Mouse (Mus musculus): ENCODE data around the gene Gpbp1.

Gpbp1 gene

GRCm38 (mm10) chr13:111467350-111467749 lies 22.6 kb downstream of the Gpbp1 start:
- DNase-seq (ENCODE audit: low read depth, low spot score) = no peak

GRCm38 (mm10) chr13:111461424-111461823 lies 28.5 kb downstream of the Gpbp1 start:
- peak; percentile 53 for DNase-seq (ENCODE audit: low read depth, low spot score)

DNA sequence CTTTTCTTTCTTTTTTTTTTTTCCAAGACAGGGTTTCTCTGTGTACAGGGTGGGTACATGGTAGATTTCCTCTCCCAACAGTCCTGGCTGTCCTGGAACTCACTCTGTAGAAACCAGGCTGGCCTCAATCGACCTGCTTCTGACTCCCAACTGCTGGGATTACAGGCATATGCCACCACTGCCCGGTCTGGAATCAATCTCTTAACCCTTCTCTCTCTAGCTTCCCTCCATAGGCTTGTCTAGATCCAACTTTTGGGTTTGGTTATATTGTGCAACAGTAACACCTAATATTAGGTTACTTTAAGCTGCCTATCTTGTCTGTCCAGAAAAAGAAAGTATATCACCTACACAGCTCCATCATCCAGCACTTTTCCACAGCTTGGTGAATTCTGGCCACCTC lies 33.1 kb downstream of the Gpbp1 start:
- no peak for DNase-seq (ENCODE audit: low read depth, low spot score)

DNA sequence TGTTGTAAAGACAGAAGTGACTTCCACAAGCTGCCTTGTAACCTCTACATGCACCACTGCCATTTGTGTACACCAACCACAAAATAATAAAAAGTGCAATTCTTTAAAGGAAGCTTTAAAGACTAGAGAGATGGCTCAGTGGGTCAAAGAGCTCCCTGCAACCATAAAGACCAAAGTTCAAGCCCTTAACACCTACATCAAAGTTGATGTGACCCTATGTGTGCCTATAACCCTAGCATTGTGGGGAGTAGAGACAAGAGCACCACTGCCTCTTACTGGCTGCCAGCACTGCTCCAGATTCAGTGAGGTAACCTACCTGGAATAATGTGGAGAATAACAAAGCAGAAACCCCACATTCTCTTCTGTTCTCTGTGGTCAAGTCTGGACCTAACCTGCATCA lies 45.6 kb downstream of the Gpbp1 start:
- no peak for DNase-seq (ENCODE audit: low read depth, low spot score)

GRCm38 (mm10) chr13:111431174-111431573 lies 58.7 kb downstream of the Gpbp1 start:
- DNase-seq (ENCODE audit: low read depth, low spot score) = no peak

DNA sequence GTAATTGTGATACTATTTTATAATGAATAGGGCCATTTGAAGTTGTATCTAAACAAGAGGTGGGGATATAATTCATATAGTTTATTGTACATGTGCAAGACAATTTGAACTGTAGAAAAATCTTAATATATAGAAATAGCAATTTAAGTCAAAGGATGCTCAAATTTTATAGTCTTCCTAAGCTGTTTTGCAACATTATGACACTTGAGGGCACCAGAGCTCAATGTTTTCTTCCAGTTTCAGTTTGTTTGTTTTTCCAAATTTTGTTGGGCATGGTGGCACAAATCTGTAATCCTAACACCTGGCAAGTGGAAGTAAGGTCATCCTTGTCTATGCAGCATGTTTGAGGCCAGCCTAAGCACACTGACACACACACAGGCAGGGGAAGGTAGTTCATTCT lies 68.6 kb downstream of the Gpbp1 start:
- no peak for DNase-seq (ENCODE audit: low read depth, low spot score)

- no peak for DNase-seq (ENCODE audit: low read depth, low spot score)
Observed at GRCm38 (mm10) chr13:111418087-111418486, 71.8 kb downstream of the Gpbp1 start.

DNA sequence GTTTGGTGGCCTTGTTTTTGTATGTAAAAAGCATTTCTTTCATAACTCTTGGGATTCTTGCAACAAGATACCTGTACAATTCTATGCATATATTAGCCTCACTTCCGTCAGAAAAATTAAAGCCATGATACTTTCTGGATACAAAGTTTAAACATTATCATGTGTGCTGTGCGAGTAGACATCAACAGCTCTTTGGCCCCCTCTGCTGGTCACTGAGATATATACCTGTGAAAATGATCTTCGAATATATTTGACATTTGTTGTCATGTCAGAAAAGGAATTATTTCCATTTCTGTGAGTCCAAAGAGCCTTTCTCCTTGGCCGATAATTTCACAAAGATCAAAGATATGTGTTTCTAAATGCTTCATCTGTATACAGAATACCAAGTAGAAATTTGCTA lies 76.8 kb downstream of the Gpbp1 start:
- peak; percentile 50 for DNase-seq (ENCODE audit: low read depth, low spot score)

DNA sequence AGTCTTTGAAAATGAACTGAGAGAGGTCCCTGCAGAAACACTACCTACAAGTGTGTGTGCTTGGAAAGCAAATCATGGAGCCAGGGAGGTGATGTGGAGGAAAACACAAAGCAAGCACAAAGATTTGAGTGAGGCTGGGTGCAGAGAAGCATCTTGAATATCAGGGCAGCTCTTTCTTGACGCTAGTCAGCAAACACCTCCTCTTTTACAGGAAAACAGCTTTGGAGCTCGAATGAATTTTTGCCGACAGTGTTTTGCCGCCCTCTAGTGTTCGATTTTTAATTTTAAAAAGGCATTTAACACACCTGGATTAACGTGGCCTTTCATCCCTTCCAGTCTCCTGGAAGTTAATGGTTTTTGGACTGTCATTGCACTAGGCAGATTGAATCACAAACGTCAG lies 79.1 kb downstream of the Gpbp1 start:
- DNase-seq (ENCODE audit: low read depth, low spot score) = peak; percentile 69

DNA sequence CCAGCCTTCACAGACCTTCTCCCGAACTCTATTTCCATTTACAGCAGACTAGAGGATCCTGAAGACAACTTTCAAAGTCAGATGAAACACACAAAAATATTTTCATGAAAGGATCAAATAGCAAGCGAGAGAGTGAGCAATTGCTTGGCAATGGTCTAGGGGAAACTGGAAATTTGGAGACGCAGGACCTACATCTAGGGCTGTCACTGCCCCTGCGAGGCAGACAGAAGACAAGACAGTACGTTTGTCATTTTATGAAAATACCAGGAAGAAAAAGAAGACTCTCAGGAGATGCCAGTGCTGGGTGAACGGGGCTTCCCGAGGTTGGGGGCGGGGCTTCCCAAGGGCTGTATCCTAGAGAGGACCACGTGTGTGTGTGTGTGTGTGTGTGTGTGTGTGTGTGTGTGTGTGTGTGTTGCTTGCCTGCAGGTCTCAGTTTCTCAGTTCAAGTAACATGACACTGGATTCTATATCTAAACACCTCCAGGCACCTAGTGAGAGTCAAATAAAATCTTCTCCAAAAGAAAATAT lies 83.0 kb downstream of the Gpbp1 start:
- DNase-seq (ENCODE audit: low read depth, low spot score) = no peak

- no peak for DNase-seq (ENCODE audit: low read depth, low spot score)
Observed at GRCm38 (mm10) chr13:111405956-111406355, 84.0 kb downstream of the Gpbp1 start.

DNA sequence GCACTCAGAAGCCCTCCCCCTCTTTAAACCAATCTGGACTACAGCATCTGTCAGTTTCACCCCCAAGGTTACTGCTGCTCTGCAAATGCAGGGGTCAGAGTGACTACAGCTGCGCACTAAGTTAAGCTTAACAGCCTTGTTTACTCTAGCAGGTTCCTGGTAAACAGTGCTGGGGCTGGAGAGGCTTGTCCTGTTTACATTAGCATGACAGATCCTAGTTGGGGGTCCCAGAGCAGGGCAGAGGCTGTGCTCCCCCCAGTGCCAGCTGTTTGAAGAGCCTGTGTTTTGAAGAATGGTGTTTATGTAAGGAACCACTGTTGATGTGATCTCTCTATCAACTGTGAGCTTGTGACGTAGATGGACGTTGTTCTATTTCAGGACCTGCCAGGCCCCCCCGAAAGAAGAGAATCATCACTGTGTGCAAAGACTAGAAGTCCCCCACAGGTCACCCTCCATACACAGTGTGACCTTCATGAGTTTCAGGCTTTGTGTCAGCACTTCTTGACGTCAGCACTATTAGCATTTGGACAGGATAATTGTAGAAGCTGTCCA lies 92.2 kb downstream of the Gpbp1 start:
- DNase-seq (ENCODE audit: low read depth, low spot score) = peak; percentile 55

DNA sequence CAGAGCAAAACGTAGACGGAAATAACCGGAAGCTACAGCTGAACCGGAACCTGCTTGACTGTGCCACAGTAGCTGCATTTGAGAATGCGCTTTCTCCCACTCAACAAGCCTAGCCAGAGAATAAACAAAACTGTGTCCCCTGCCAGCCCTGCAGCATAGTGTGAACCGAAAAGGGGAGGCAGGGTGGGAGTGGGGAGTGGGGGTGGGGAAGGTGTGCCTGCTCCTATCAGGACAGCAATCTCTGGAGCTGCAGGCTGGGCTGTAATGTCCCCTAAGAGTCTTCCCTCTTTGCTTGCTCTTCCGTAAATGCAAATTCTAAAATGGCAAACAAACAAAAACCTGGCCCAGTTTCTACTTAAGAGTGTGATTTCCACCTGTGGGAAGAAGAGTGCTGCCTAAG lies 92.8 kb downstream of the Gpbp1 start:
- DNase-seq (ENCODE audit: low read depth, low spot score) = no peak

DNA sequence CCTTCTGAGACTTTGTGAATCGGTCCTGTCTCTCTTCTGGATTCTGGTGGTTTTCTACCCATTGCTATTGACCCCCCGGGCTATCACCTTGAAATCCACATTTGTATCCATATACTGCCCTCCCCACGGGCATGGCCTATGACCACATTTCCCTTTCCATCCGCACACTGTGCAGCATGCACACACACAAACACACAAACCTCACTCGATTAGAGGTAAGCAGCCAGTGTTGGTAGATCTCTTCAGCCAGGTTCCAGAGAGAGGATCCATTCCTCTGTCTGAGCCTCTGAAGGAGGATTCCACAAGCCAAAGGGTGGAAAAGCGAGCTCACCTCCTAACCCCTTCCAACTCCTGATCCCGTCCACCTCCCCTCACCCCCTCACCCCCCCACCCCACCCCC lies 94.4 kb downstream of the Gpbp1 start:
- no peak for DNase-seq (ENCODE audit: low read depth, low spot score)

GRCm38 (mm10) chr13:111394904-111395303 lies 95.0 kb downstream of the Gpbp1 start:
- DNase-seq (ENCODE audit: low read depth, low spot score) = no peak

- no peak for DNase-seq (ENCODE audit: low read depth, low spot score)
Observed at GRCm38 (mm10) chr13:111394341-111394740, 95.6 kb downstream of the Gpbp1 start.

DNA sequence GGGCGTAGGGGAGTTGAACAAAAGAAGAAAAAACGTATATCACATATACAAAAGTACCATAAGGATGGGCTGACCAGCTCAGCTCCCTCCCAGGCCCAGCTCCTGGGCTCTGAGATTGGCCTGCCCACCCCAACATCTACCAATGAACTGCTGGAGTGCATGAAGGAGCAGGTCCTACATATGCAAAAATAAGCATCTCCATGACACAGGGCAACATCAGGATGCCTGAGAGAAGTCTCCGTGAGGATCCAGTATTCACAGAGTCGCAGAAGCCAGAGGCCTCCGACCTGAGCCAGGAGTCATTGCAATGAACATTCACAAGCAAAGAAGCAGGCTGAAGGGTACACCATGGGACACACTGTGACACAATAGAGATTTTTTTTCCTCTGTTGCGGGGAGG lies 96.5 kb downstream of the Gpbp1 start:
- peak; percentile 77 for DNase-seq (ENCODE audit: low read depth, low spot score)

DNA sequence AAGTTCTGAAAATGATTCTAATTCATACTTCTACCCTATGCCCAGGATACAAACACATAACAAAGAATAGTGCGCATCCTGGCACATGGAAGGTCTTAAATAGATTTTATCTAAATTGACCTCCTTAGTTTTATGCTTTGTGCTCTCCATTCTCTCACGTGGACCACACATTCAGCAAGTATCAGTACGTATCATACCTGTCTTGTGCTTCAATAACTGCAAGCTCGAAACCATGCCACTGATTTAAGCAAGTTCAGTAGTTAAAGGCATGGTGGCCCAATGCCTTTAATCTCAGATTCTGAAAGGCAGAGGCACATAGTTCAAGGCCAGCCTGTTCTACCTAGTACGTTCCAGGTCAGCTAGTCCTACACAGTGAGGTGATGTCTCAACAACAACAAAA lies 98.5 kb downstream of the Gpbp1 start:
- no peak for DNase-seq (ENCODE audit: low read depth, low spot score)

DNA sequence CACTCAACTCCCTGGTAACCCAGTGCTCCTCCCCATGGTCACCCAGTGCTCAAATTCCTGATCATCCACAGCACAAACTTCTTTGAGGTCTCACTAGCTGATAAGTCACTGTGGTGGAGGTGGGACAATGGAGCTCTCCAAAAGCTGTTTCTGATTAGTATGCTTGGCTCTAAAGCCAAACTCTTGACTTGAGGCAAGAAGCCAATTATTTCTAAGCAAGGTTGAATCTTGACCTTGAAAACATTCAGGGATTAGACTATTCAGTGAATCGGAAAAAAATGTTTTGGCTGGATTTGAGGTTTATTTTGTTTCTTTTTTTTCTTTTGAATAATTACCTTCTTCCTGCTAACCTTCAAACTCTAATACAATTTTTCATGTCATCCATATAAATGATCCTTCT lies 98.9 kb downstream of the Gpbp1 start:
- DNase-seq (ENCODE audit: low read depth, low spot score) = no peak

DNA sequence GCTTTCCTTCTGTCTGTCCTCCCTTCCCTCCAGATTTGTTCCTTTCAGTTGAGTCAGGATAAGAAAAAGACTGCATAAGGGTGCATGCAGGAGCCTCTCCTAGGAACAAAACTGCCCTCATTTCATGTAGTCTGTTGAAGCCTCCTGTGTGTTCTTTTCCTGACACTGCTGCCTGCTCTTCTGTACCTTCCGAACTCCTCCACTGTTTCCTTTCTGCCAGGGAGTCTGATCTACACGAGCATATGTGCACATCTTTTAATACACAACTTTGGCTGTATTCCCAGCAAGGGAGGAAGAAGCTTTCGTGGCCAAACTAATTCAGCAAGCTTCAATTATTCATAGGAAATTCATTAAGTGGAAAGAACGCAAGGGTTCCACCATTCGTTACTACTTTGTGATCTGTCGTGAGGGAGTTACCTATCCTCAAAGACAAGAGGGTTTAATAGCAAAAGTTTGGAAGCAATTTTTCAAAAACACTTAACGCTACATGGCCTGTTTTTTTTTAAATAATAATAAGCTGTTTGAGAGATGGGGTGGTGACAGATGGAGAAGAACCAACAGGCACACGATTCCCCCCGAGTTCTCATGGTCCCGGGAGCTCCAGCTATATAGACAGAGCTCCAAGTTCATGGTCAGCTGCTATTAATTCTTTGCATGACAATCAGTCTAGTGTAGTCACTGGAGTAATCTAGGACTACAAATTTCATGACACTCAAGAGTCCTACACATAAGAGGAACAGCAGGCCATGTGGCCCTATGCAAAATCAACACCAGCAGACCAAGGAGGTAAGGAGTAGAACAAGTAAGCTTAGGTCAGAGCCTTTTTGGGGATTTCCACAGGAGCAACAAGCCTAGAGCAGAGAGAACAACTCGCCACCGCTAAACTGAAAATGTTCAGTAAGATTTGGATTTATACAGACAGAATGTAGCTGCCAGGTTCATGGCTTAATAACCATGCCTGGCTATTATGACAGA lies 105.6 kb downstream of the Gpbp1 start:
- no peak for DNase-seq (ENCODE audit: low read depth, low spot score)
